Mouse (Mus musculus) stomach, postnatal 0 days (tissue): ENCODE measurements around the gene Lpin2.

ENCODE experiments used
- CTCF ChIP-seq: IDR thresholded peaks from 2 replicates; pipeline ENCODE4 v1.5.1; 2016; ENCODE audit warnings: antibody characterized with exemption, low read depth, mild to moderate bottlenecking, moderate library complexity
- EP300 ChIP-seq: optimal IDR thresholded peaks from 2 replicates; pipeline ENCODE3; 2016; ENCODE audit warnings: antibody characterized with exemption

DNA sequence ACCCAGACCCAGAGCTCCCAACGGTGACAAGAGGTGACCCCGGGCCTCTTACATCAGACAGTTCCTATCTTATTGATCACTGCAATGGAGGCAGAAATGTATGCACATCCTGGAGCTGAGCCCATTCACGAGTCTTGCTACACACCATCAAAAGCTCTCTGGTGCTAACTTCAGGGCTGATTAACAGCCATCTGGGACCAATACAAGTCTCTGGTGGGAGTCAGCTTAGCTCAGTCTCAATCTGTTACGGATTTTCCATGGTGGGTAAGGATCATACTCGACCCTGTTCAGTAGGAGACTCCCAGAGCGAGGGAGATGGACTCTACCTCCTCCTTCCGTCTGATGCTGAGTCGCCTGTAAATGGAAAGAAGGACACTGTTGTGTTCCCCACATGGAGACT lies 22.6 kb upstream of the Lpin2 start:
- no peak for TF ChIP-seq CTCF
- TF ChIP-seq EP300 = no peak
